Mouse (Mus musculus): Measurements from ENCODE around the gene Cd84.
"Not testable (repeated sequence)": the region's sequence is repeated elsewhere in the genome, so short reads cannot be mapped to it uniquely, and the experiment has no call there.

Cd84 gene

GRCm38 (mm10) chr1:171839488-171839887, at the start of gene Cd84:
TSS of gene Cd84 (plus strand) at chr1:171839697.
- DNase-seq (ENCODE audit: low spot score in 2 of 2) = peak in 1 of 2 experiments; percentile 42

DNA sequence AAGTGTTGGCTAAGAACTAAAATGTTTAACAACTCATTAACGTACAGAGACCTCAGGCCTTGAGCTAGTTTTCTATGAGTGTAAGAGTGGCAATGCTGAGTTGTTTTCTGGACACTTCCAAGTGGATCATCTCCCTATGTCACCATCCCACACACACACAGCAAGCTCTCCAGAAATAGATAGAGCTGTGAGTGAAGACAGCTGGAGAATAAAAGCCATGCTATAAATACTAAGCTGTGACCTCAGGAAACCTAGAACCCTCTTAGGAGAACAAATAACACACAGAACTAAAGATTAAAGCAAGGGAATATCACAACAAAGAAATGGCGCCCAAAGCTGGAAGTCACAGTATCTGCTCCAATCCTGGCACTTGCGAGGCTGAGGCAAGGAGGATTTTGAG, 48.0 kb upstream of the Cd84 start:
- DNase-seq (ENCODE audit: low spot score in 2 of 2) = no peak

DNA sequence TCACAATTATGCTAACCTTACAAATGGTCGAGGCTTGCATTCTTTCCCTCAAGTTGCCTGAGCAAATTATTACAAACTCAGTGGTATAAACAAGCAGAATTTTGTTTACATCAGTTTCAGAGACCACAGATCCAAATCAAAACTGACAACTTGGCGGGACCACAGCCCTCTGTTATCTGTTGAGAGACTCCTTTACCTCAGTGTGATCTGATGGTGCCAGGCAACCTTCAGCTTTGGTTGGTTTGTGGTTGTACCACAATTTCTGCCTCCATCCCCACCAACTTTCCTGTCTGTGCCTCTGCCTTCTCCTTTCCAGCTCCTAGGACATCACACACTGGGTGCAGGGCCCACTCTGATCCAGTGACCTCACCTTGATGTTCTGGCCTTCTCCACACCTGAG, 43.3 kb upstream of the Cd84 start:
- DNase-seq (ENCODE audit: low spot score in 2 of 2) = no peak

DNA sequence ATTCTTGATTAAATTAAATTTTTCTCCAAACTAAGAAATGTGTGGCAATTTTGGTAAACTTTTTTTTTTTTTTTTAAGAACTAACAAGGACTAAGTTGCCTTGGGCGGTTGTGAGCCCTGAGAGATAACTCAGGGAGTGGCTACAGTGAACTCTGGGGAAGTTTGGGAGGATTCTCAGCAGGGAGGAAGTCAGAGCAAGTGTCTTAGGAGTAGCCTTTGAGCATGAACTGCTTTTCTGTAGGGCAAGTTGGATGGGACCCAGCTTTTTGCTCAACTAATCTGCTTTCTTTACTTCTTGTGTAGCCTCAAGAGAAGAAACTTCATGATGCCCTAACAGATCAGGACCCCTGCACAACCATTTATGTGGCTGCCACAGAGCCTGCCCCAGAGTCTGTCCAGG, 41.7 kb upstream of the Cd84 start:
- no peak for DNase-seq (ENCODE audit: low spot score in 2 of 2)

DNA sequence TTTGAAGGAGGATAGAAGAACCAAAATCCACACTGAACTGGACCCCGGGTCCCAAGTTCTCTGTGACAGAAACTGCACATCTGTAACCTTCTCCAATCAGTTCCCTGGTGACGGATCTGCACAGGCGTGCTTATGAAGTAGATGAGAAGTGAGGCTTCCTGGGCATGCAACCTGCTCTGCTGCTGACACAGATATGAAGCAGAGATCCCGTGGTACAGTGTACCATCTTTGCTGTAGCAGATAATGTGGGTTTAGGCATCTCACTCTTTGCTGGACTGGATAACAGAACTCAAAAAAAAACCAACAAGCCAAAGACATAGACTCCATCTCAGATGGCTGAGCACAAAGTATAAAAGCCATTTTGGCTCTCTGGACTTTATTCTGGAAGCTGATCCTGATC, 39.8 kb upstream of the Cd84 start:
- DNase-seq (ENCODE audit: low spot score in 2 of 2) = no peak

DNA sequence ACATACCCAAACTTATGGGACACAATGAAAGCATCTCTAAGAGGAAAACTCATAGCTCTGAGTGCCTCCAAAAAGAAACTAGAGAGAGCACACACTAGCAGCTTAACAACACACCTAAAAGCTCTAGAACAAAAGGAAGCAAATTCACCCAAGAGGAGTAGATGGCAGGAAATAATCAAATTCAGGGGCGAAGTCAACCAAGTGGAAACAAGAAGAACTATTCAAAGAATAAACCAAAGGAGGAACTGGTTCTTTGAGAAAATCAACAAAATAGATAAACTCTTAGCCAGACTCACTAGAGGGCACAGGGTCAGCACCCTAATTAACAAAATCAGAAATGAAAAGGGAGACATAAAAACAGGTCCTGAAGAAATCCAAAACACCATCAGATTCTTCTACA, 28.4 kb upstream of the Cd84 start:
- DNase-seq (ENCODE audit: low spot score in 2 of 2) = not testable (repeated sequence)

GRCm38 (mm10) chr1:171815545-171816439, 23.7 kb upstream of the Cd84 start:
- peak in 1 of 2 experiments; percentile 22 for DNase-seq (ENCODE audit: low spot score in 2 of 2)

DNA sequence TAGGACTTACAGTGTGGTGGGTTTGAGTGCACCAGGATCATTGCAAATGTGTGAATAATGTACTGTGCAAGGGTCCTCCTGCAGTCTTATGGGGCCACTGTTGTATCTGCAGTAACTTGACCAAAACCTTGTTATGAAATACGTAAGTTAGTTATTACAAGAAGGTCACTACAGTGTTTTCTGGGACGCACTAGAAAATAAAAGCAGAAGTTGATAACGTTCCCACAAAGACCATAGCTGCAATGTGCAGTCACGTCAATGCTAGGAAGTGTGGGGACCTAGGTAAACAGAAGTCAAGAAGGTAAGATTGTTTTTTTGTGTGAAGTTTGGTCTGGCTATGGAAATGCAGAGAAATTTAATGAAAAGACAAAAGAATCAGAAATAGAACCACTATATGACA, 22.5 kb upstream of the Cd84 start:
- no peak for DNase-seq (ENCODE audit: low spot score in 2 of 2)

GRCm38 (mm10) chr1:171821331-171821730, 18.2 kb upstream of the Cd84 start:
- peak in 1 of 2 experiments; percentile 42 for DNase-seq (ENCODE audit: low spot score in 2 of 2)

DNA sequence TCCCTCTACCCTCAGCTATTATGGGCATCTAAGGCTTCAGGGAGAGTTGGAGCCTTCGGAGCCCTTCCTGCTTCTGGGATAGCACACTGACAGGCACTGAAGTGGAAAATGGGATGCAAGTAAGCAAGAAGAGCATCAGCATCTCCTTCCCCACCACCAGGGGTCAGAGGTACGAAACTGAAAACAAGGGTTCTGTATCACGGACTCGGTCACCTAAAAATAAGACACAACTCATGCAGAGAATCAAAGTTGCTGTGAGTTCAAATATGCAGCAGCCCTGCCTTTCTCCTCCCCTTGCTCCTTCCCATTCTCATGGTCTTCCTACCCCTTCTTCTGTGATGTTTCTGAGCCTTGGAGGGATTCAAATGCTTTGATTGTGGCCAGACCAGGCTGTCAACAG, 14.0 kb upstream of the Cd84 start:
- DNase-seq (ENCODE audit: low spot score in 2 of 2) = peak in 1 of 2 experiments; percentile 38

GRCm38 (mm10) chr1:171826164-171826563, 13.3 kb upstream of the Cd84 start:
- DNase-seq (ENCODE audit: low spot score in 2 of 2) = peak in 1 of 2 experiments; percentile 52

DNA sequence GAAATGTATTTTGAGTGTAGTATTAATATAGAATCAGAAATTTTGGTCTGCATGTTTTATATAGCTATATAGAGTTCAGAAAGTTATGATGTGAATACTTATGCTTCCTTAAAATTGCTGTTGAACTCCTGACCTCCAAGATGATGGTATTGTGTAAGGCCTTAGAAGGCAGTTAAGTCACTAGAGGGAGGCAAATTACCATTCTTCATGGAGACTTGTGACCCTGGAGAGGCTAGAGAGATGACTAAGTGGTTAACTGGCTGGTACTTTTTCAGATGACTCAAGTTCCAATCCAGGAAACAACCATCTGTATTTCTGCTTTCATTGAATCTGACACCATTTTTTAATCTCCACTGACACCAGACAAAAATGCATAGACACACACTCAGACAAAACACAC, 11.8 kb upstream of the Cd84 start:
- no peak for DNase-seq (ENCODE audit: low spot score in 2 of 2)

GRCm38 (mm10) chr1:171840450-171841023, 1.0 kb downstream of the Cd84 start:
- peak; percentile 19 to 64 for DNase-seq (ENCODE audit: low spot score in 2 of 2)

DNA sequence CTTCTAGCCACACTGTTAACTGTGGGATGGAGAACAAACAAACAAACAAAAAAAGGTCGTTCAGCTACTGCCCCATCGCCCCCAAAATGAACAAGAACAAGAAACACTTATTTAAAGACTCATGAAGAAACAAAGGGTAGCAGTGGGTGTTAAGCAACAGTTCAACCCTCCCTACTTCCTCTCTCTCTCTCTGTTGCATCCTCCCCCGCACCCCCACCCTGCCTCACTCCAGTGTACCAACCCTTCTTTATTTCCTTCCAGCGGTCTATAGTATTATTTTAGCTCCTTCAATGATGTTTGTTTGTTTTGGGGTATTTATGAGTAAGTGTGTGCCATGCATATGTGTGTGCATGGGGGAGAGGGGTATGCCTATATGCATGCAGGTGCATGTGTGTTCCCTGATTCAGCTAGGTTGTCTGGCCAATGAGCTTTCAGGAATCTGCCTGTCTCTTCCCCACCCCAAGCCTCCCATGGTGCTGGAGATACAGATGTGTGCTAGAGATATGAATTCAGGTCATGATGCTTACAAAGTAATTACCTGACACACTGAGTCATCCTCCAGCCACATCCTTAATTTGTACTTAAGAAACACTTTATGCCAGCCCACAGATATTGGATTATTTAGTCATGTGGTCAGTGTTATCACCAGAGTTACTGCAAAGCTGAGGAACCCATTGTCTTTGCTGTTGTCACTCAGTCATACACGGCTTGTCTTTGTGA, 5.7 kb downstream of the Cd84 start:
- peak in 1 of 2 experiments; percentile 32 for DNase-seq (ENCODE audit: low spot score in 2 of 2)

DNA sequence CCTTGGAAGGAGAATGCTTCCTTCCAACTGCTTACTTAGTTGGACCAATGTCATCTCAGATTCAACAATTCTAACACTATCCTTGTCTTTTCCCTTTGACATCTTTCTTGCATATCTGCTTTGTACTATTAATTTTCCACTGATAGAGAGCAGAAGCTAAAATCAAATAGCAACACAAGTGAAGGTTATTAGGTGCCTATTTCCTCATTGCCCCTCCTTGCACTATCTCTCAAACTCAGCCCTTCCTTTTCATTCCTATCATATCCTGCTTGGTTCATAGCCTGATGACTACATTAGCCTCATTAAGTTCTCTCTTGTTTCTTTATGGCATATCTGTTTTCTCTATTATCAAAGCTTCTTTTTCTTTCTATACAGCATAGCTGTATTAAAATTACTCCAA, 8.7 kb downstream of the Cd84 start:
- DNase-seq (ENCODE audit: low spot score in 2 of 2) = no peak

DNA sequence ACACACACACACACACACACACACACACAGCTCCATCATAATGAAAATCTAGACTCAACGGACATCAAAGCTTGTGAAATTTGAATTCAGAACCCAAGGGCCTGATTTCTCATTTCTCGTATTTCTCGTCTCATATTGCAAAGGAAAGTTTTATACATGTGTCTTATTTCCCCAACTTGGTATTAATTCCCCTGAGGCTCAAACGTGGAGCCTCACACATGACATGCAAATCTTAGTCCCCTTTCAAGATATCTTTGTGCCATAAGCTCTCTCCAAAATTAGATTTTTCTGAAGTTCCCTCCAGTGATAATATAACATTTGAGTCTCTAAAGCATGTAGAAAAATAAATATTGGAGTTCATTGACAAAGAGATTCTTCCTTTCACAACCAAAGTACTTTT, 9.3 kb downstream of the Cd84 start:
- no peak for DNase-seq (ENCODE audit: low spot score in 2 of 2)

DNA sequence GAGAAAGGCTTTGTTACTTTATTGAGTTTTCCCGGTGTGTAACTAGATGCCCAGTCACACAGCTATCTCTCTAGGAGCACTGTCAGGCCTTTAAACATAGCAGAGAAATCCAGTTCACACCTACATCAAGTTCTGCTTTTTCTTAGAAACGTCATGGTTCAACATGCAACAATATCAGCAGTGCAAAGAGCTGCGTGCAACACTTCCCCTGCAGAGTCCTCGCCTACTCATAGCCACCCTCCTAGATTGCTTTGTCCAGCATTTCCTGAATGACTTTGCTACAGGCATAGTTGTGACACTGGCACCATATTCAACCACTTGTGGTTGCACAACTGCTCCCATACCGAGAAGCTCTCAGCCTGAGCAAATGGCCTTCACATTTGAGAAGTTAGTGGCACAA, 10.0 kb downstream of the Cd84 start:
- DNase-seq (ENCODE audit: low spot score in 2 of 2) = peak in 1 of 2 experiments; percentile 23

GRCm38 (mm10) chr1:171865467-171865866, 26.0 kb downstream of the Cd84 start:
- DNase-seq (ENCODE audit: low spot score in 2 of 2) = no peak

- DNase-seq (ENCODE audit: low spot score in 2 of 2) = no peak
These were observed 47.5 kb downstream of the Cd84 start for GRCm38 (mm10) chr1:171886989-171887388.

DNA sequence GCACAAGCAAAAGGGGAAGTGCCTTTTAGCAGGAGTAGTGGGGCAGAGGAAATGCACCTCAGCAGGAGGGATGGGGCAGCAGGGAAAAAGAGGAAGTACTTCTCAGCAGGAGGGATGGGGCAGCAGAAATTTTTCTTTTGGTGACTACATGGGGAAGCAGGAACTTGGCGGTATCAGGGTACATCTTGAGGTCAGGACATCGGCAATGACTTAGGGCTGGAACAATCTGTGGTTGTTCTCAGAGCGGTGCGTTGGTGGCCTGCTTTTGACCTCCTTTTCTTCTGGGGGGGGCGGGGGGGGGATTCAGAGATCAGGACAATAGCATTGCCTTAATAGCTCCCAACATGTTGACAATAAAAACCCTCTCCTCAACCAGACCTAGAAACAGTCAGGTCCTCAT, 55.9 kb downstream of the Cd84 start, which contains the start of gene Gm10521:
Gene Gm10521, plus strand, starts transcription at position 301 of the 400 bp plus-strand sequence.
- DNase-seq (ENCODE audit: low spot score in 2 of 2) = not testable (repeated sequence)

- DNase-seq (ENCODE audit: low spot score in 2 of 2) = no peak
These were observed 64.5 kb downstream of the Cd84 start for GRCm38 (mm10) chr1:171904011-171904410.
